Mouse (Mus musculus) myocyte (in vitro differentiated cells): ENCODE data around the gene Ybx2.

Experiments
- MYOD1 ChIP-seq, 3 experiments: IDR thresholded peaks; one replicate each; pipeline ENCODE4 v1.6.1; 2011; ENCODE audit warnings: control low read depth in 2 of 3, low read depth in 2 of 3, mild to moderate bottlenecking in 2 of 3, moderate library complexity in 1 of 3; ENCODE audit not compliant: insufficient read length in 2 of 3, control insufficient read depth in 1 of 3
- MYOG ChIP-seq, 3 experiments: IDR thresholded peaks; one replicate each; pipeline ENCODE4 v1.6.1; 2011; ENCODE audit warnings: control low read depth in 2 of 3, low read depth in 2 of 3, mild to moderate bottlenecking in 2 of 3; ENCODE audit not compliant: insufficient read length in 2 of 3, control insufficient read depth in 1 of 3, insufficient read depth in 1 of 3
- POLR2AphosphoS2 ChIP-seq: IDR thresholded peaks from one replicate; pipeline ENCODE4 v1.6.1; 2011; ENCODE audit warnings: low read depth, control low read depth; ENCODE audit not compliant: insufficient read length

DNA sequence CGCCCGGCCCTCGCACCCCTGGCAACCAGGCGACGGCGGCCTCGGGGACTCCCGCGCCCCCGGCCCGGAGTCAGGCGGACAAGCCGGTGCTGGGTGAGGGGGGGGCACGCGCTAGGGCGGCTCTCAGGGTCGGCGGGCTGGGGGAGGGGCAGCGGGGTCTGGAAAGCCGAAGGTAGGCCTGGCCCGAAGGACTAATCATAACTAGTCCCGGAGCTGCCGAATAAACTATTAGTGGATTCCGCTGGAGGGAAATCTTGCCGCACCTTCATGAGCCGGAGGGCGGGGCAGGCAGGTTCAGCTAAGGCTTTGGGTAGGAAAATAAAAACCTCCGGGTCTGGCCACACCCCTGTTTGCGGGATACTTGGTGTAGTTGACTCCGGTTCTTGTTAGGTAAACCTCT is 560 bp downstream of the Ybx2 start:
- TF ChIP-seq POLR2AphosphoS2 (no peak), MYOG (IDR thresholded peaks at IDR 0.05; ENCODE audit: control insufficient read depth in 1 of 3, insufficient read depth in 1 of 3, insufficient read length in 2 of 3, low read depth in 2 of 3) (no peak), MYOD1 (IDR thresholded peaks at IDR 0.05; ENCODE audit: control insufficient read depth in 1 of 3, insufficient read length in 2 of 3, low read depth in 2 of 3) (no peak)
